Mouse (Mus musculus) lung, postnatal 0 days (tissue): ENCODE measurements around the gene Inpp4a.

Source experiments
- CTCF ChIP-seq: IDR thresholded peaks from 2 replicates; pipeline ENCODE4 v1.5.1; 2016; ENCODE audit warnings: antibody characterized with exemption, mild to moderate bottlenecking
- EP300 ChIP-seq: IDR thresholded peaks from 2 replicates; pipeline ENCODE4 v1.6.1; 2016; ENCODE audit warnings: antibody characterized with exemption, mild to moderate bottlenecking, control low read depth

DNA sequence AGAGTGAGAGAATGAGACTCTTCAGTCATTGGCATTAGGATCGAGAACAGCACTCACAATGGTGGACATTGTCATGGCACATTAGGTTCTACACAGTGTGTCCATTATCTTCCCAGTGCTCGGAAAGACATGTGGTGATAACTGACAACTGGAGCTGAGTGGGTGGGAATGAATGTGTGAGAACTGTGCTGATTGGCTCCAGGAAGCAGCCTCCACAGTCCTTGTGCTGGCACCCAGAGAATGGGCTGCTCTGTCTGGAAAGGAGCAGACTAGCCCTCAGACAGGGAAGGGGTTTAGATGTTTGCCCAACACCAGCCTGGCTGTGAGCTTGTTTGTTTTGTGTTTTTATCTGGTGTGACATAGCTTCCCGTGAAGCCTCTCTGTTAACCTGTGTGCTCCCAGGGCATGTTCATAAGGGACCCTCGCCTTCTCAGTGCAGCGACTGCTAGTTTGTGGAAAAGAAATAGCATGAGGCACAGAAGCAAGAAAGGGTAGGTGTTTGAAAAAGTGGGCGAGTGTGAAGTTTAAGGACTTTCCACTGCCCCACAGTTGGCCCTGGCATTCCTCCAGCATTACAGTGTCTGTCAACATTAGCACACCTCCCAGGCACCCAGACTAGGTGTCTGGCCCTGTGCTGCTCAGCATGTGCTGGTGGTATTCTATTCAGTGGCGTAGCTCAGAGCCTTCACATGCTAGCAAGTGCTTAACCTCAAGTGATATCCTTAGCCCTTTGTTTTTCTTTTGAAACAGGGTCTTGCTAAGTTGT is 51.4 kb downstream of the Inpp4a start:
- TF ChIP-seq CTCF (no peak), EP300 (no peak)
